Mouse (Mus musculus) spleen, postnatal 10 days (tissue): ENCODE measurements around the gene Coro2b.
A peak's percentile ranks its signal among the peaks of the same experiment; 100 is the strongest.

Experiments
- DNase-seq, 2 experiments: peaks; one replicate each; pipeline ENCODE4 v3.0.0; 2021 to 2022; ENCODE audit warnings: low spot score in 2 of 2

Coro2b gene

DNA sequence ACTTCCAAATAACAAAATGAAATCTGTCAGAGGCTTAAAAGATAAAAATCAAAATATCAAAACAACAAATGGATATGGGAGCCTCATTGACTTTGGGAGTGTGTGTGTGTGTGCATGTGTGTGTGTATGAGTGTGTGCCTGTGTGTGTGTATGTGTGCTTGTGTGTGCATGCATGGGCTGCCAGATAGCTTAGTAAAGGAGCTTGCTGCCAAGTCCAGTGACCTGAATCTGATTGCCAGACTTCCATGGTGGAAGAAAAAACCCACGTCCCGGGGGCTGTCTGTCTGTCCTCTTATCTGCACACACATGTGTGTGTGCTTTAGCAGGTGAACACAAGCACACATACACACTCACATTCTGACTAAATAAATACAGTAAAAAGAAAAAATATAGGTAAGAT is 143.3 kb downstream of the Coro2b start:
- no peak for DNase-seq

- no peak for DNase-seq
These were observed 147.1 kb downstream of the Coro2b start for GRCm38 (mm10) chr9:62389735-62390134.

- DNase-seq = no peak
These were observed 150.9 kb downstream of the Coro2b start for GRCm38 (mm10) chr9:62385727-62386518.

DNA sequence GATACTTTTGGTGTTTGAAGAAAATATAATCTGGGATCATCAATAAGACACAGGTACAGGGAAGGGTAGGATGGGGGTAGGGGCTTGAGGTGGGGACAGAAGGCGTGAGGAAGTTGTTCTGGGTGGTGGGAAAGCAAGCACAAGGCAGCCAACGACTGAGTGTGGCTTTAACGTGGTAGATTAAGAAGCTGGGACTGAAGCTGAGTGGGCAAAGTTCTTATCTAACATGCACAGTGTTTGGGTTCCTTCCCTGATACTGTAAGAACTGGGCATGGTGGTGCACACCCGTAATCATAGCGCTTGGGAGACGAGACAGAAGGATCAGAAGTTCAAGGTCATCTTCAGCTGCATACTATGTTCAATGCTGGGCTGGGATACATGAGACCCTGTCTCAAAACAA is 151.8 kb downstream of the Coro2b start:
- no peak for DNase-seq

- no peak for DNase-seq
These were observed 154.2 kb downstream of the Coro2b start for GRCm38 (mm10) chr9:62382519-62383084.

GRCm38 (mm10) chr9:62381402-62381913 is 155.4 kb downstream of the Coro2b start:
- DNase-seq = no peak

GRCm38 (mm10) chr9:62380351-62380750 is 156.5 kb downstream of the Coro2b start:
- DNase-seq = no peak

DNA sequence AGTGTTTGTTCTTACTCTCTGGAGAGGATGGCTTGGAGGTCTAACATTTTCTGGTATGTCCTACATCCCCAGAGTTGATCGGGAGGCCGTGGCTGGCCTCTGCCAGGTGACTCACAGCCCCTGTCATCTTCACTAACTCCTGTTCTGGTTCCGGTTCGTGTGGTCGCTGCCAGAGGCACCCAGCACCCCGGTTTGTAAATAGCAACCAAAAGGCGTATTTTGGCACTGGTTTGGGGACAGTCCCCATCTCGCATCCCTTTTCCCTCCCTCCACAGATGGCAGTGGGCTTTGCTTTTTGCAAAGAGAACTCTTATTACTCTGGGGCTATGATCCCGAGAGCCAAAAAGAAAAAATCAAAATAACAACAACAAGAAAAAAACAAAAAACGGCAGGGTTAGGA is 158.9 kb downstream of the Coro2b start:
- DNase-seq = no peak

- no peak for DNase-seq
These were observed 162.6 kb downstream of the Coro2b start for GRCm38 (mm10) chr9:62374276-62374675.

- peak; percentile 67 to 87 for DNase-seq
These were observed 163.4 kb downstream of the Coro2b start for GRCm38 (mm10) chr9:62373222-62374123.

DNA sequence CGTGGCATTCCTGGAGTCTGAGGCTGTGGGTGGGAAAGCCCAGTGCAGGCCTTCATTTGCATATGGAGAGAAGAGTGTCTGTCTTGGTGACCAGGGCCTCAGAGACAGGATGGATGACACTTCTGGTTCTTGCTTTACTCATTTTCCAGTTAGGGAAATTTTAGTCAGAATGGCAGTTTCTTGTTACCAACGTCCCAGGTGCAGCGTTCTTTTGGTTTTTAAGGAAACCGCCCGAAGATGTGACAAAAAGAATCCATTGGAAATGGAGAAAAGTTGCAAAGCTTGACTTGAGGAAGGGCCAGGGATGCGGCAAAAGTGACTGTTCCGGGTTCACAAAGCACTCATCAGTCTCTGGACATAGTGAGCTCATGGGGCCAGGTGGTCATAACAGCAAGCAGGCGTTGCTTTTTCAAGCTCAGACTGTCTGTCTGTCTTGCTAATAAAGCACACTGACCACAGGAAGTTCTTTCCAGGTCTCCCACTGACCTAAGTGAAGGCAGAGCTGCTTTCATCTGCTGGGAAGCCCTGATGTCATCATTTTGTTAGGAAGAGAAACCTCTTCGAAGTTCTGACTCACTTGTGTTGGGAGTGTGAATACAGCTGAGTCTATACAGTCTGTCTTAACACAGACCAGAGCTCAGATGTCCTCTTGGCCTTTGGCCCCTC is 164.2 kb downstream of the Coro2b start:
- no peak for DNase-seq

GRCm38 (mm10) chr9:62371745-62372555 is 164.9 kb downstream of the Coro2b start:
- DNase-seq = no peak

GRCm38 (mm10) chr9:62370648-62371280 is 166.1 kb downstream of the Coro2b start:
- no peak for DNase-seq

- DNase-seq = no peak
These were observed 166.7 kb downstream of the Coro2b start for GRCm38 (mm10) chr9:62370186-62370585.
